Mouse (Mus musculus): ENCODE results near the gene Vmn2r52.
"Not testable (repeated sequence)": the region's sequence is repeated elsewhere in the genome, so short reads cannot be mapped to it uniquely, and the experiment has no call there.

Vmn2r52 gene

DNA sequence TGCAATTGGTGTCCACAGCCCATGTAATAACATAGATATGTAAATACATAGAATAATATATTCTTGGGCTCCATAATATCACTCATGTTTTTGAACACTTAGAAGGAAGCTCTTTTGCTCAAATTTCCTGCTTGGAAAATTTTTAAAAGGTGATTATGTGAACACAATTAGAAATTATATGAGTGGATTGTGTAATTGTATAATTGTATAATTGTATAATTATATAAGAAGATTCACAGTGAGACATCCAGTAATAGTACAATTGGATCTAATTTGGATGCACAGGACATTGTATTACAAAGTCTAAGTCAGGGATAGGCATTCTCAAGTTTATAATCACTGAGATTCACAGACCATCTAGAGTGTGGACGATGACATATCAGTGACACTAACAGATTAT lies at the start of gene Vmn2r52:
TSS of gene Vmn2r52 (minus strand) at position 101 of the 400 bp plus-strand sequence.
- DNase-seq (ENCODE audit: low spot score) = no peak

DNA sequence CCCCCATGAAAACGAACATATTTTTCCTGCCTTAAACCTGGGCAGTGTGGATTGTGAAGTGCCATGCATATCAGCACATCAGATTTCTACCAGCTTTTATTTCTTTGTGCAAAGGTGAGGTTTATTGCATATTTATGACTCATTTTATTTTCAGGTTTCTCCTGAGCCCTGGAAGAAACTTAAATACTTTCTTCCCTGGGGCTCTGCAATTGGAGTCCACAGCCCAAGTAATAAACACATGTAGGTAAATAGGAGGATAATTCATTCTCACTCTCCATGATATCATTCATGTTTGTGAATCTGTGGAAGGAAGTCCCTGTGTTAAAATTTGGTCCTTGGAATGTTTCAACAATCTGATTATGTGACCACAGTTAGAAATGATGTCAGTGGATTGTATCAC lies 70.7 kb downstream of the Vmn2r52 start, which contains the start of gene Vmn2r51:
TSS of gene Vmn2r51 (minus strand) at position 101 of the 400 bp plus-strand sequence.
- DNase-seq (ENCODE audit: low spot score) = not testable (repeated sequence)
